Mouse (Mus musculus) frontal cortex, postnatal 14 days (tissue): ENCODE results near the gene Kif6.

Experiments
- DNase-seq, 2 experiments: peaks; one replicate each; pipeline ENCODE4 v3.0.0; 2022; ENCODE audit warnings: low spot score in 2 of 2

The Kif6 gene

DNA sequence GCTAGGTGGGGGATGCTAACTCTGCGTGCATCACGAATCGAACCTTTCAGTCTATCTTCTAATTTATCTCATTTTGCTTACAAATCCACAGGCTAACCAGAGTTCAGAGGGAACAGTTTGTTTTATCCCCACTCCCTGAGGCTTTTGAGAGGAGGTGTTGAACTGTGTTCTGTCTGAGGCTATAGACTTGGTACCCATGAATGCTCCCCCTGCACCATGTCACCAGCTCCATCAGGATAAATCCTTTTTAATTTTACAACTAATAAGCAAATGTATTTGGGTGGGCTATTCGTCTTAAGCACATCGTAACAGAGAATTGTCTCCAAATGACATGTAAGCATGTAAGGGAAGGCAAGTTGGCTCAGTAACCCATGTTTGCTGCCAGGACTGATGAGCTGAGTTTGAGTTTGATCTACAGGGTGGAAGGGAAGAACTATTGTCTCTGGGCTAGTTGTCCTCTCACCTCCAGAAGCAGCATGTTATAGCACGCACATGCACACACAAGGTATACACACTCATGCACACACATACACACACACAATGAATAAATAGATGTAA lies 122.4 kb downstream of the Kif6 start:
- DNase-seq: no peak

DNA sequence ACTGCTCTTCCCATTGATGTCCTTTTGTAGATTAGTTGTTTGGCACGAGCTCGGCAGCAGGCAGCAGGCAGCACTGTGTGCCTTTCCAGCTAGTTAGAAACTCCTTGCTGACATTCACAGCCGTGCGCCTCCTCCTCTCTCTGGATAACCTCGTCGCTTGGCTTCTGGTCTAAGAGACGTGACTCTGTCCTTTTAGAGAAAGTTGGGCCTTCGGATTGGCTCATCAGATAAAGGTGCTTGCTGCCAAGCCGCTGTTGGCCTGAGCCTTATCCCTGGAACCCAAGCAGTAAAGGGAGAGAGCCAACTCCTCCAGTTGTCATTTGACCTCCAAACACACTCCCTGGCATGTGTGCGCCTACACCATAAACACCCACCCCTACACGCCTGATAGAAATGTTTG lies 123.4 kb downstream of the Kif6 start:
- no peak for DNase-seq

DNA sequence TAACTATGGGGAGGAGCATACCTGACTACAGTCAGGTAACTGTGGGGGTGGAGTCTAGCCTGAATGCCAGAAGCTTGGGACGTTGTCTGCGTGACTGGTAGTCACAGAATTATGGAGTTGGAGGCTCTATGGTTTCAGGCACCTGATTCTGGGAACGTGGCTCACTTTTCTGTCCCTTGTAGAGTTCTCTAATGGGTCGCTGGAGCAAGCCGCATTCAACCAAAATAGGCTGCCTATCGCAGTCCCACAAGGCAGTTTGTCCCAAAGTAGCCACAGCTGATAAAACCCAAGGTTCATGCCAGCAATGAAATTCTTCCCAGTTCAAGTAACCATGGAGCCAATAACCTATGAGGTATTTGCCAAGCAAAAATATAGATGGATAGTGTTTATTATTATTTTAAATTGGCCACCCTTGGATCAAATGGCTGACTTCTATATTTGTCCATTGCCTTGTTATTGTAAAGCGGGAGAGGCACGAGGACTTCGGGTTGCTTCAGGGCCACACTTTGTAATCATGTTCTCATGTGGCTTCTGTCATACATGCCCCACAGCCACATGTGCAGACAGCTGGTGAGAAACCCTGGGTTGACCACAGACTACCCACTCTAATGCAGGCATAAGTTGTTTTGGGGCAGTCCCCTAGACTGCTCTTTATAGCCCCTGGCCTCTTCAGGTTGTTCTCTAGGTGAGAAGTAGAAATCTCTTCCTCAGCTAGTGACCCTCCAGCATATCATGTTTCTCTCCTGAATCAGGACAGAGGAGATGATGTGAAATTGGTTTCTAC lies 125.2 kb downstream of the Kif6 start:
- no peak for DNase-seq

DNA sequence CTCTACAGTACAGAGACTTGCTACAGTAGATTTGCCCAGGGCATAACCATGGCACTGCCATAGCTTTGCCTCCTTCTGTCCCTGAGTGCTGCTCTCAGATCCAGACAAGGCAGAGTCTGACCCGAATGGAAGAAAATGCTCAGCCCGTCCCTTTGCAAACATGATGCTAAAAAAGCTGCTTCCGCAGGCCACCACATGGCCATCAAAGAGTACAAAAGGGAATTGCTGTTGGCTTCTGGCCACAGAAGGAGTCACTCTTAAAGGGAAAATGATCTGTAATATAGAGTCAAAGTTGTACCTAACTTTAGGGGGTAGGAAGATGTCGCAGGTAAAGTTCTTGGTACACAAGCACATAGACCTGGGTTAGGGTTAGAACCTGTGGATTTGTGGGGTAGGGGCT lies 126.2 kb downstream of the Kif6 start:
- DNase-seq: no peak

DNA sequence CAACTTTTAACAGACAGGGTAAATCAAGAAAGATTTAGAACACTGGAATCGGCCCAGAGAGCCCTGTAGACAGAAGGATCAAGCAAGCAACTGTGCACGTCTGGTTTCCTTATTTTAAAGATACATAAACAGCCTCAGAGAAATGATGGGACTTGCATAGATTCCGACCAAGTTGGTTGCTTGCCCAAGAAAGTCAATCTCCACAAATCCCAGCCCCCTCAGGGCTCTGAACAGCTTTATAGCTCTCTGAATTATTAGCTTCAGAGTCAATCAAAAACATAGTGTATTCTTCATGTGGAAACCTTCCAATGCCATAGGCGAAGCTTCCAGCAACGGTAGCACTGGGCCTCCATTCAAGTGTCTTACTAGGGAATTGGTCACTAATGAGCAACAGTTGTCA lies 127.0 kb downstream of the Kif6 start:
- no peak for DNase-seq

DNA sequence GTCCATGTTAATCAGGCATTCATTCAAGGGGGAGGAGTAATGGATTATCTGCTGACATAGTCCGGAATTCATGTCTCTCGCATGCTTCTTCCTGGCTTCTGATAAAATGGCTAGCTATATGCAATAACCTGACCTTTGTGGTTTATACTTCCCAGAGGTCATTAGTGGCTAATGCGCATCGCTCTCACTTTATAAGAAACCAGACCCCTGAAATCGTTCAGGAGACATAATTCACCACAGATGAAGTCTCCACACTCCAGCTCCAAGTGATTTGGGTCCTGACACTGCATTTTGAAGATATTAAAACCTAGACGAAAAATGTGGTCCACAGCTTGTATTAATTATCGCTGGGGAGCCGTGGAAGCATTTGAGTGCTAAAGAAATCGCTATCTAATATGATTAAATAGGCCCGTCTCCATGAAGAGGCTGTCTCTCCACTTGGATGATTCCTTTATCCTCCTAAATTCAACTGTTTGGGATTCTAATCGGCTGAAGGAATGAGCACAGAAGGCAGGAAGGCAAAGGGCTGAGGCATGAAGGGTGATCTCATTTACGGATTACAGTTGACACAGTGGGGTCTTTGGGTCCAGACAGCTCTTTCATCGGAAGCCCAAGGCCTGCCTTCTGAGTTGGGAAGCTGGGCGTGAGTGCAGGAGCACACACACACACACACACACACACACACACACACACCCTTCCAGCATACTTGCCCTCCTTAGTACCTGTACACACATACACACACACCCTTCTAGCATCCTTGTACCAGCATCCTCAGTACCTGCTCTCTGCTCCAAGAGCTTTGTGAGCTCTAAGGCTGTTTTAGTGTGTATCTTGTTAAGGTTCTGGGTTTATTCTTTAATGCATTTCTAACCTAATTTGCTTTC lies 128.9 kb downstream of the Kif6 start:
- DNase-seq: no peak

DNA sequence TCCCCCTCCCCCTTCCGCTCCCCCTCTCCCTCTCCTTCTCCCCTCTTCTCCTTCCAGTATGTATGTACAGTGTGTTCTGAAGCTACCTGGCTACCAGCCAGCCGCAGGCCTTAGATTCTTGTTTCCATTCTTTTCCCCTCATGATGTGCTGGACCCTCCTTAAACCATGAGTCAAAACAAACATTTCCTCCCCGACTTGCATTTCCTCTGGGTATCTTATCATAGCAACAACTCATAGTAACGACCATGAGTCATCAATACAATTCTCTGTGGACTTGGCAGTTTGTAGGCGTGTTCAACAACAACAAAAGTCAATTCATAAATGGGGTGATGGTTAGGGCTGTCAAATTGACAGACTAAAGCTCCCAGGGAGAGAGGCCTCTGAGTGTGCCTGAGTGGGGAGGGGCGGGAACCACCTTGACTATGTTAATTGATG lies 136.0 kb downstream of the Kif6 start:
- no peak for DNase-seq

DNA sequence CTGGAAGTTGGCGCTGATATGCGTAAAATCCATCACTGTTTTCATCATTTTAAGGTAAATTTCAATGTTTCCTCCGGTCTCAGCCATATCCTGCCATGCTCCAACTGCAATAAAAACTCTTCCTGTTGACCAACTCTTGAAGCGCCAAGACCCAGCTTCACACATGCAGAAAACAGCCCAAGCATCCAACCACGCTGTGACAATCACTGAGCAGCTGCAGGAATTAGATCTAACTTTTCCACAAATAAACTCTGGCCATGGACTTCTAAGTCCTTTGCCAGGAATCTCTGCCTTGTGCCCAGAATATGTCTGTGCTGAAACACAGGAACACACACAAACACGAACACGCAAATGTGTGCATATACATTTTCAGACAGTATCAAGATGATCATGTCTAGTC lies 138.9 kb downstream of the Kif6 start:
- no peak for DNase-seq

DNA sequence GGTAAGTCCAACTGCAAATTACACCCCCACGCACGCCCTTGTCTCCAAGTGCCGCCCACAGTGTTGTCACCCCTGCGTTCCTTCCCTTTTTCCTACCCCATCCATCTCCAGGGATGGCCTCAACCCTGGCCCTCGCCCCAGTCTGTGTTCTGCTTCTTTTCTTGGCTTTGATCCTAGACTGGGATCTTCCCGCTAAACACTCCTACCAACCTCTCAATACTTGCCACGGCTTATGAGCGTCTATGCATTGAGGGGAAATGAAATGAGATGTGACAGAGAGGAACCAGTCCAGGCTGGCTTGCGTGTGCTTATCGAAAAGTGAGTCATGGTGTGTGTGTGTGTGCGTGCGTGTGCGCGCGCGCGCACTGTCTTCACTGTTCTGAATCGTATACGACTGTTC lies 141.9 kb downstream of the Kif6 start:
- no peak for DNase-seq

DNA sequence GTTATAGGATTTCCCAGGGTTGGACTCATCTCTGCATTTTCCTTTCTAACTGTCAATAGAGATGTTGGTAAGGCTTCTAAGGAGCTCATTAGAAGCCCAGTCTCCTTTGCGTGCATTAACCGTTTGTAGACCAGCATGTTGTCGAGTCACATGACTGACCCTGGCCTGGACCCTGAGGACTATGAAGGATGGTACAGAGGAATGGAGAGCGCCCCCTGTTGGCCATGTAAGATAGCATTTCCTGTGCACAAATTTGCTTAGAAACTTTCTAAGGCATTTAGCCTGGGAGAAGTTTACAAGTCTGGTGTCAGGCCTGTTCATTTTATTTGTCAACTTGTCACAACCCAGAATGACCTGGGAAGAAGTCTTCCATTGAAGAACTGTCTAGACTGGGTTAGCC lies 144.1 kb downstream of the Kif6 start:
- DNase-seq: no peak

DNA sequence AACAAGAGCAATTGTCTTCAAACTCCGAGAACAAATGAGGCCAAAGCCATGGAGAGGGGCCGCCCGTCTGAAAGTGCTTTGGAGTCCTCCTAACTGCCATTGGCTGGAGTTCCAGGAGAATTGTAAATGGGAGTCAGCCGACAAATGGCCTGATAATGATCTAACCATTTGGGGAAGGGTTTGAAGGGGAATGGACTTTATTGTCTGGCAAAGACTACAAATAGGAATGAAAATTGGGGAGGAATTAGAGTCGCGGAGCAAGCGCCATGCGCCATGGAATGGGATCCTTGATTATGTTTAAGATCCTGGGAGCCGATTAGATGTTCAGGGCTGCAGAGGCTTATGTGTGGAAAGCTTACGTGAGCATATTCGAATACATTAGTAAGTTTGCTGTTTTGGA lies 146.3 kb downstream of the Kif6 start:
- DNase-seq: no peak

DNA sequence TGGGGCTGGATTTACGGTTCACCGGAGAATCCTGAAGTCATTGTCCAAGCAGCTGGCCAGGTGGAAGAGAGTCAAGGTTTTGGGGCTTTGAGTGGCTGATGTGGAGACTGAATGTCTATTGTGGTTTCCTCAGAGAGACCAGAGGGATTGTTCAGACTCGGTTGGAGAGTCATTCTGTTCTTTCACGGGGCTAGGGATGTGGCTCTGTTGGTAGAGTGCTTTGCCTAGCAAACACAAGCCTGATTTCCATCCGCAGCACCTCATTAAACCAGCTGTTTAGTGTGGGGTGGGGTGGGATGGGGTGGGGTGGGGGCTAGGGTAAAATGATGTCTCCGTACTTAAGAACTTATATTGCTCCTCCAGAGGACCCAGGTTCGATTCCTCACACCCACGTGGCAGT lies 146.9 kb downstream of the Kif6 start:
- no peak for DNase-seq

DNA sequence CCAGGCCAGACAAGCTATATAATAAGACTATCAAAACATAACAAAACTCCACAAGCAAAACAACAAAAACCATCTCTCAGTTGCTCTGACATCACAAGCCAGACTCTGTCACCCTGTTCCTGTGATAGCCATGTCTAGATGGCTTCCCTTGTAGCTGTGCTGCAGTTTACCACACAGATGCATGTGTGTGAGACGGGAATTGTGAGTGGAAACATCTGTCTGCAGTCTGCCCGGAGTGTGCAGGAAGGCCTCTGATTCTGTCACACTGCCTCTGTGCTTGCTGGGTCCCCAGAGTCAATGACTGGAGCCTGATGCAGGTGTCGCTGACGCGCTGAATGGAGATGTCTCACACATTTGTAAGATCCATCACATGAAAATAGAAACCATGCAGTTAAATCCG lies 150.0 kb downstream of the Kif6 start:
- no peak for DNase-seq

DNA sequence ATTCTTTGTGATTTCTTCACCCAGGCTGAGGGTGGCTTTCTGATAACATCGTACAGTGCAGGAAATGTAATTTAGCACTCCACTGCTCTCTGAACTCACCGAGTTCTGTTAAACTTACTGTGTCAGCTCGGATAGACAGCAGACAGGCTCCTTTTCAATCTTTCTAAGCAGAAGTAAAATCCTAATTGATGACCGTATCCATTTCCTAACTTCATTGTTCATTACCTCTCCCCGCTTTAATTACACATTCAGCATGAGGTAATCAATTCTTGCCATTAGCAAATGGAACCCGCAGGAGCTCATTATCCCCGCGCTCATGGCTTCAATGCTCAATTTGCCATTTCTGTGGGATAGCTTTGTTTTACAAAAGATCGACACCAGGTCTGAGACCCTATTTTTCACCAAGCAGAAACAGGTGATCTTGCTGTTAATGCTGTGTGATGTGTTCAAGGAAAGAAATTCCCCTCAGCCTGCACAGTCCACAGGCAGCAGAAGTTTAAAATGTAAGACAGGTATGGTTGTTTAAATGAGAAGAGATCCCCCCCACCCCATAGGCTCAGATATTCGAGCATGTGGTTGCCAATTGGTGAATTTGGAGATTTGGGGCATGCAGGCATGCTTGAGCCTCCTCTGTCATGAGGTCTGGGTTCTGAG lies 152.9 kb downstream of the Kif6 start:
- no peak for DNase-seq

DNA sequence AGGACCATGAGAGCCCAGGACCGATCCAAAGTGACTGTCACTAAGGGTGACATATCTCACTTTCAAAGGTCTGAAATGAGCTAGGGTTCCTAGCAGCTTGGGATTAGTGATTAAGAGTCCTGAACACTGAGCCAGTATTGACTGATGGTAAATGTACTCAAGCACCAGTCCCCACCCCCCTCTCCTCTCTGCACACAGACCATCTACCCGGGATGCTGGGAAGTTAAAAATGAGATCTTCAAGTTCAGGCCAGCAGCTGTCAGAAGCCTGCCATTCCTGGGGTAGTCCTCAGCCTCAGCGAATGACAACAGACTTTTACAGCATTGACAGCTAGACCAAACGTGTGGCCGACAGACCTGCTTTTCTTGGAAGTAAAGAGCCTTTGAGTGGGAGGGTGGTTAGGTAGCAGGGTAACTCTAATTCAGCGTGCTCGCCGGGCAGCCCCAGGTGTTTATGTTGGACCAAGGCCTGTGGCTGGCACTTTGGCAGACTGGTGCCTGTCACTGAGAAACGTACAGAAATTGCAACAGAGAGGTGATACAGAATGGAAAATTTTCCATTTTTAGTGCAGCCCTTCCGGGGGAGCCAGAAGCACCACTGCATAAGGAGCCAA lies 156.9 kb downstream of the Kif6 start:
- DNase-seq: no peak

DNA sequence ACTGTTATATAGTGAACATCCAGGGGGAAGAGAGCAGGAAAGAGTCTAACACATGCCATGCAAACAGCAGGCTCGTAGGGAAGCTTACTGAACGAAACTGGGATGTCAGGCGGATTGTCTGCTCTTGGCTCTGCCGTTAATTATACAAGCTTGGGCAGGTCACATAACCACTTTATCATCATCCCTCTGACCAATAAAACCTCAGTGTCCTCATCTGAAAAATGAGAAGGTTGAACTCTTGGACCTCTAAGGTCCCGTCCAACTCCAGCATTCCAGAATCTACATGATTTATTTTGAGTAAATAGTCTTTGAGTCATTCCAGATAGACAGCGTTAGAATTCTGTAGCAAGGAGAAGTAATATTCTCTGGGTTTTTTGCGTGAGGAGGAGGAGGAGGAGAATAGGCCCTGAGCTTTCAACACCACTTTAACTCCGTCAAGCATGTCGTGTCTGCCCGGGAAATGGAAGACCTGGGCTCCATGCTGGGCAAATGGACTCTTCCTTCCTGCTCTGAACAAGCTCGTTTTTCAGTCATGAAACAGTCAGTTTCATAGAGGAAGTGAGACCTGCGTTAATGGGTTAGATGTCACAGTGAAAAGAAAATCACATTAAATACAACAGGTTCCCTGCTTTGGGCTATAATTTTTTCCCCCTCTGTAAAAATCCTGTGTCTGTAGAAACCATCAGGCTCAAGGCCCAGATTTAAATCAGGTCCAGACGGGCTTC lies 162.3 kb downstream of the Kif6 start:
- DNase-seq: no peak

DNA sequence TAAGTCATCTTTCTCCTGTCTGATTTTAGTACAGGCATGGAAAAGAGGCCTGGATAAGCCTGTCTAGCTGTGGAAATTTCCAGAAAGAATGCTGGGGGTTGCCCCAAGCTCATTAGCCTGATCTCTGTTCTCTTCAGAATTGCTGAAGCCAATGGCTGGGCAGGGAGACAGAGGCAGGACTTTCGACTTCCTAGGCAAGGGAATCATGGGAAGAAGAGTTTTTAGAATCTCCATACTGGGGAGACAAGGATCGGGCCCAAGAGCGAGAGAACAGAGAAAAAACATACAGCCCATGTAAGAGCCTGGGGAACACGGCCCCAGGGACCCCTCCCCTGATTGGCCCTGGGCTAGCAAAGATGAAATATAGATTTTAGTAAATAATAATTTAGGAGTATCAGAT lies 164.1 kb downstream of the Kif6 start:
- no peak for DNase-seq

DNA sequence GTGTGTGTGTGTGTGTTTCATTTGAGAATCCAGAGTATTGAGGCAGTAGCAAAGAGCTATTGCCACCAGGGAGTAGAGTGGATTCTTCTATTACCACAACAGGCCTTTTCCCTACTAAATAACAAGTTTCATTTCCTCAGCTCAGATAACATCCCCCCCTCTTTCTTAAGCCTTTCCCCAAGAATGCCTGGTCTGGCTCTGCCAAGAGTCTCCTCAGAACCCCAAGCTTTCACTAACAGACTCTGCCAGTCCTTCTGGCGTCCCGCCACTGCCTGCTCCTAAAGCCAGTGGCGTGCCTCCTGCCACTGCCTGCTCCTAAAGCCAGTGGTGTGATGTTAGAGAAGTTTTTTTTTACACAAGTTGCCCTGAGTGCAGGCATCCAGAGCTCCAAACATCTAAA lies 164.6 kb downstream of the Kif6 start:
- DNase-seq: no peak

DNA sequence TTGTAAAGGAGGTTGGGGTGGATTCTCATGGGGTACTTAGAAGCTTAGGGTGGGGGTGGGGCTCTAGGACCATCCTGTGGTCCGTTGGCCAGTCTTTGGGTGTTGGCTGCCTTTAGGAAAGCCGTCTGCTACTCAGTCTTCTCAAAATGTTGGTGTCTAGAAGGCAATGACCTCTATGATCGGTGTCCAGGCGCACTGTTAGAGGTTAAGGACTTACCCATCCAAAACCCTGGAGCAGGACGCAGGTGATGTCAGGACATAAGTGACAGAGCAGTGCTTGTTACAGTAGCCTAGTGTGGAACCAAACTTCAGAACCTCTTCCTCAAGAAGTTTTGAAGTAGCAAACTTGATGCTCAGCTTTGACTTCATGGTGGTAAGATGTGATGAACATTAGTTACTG lies 170.9 kb downstream of the Kif6 start:
- DNase-seq: no peak

DNA sequence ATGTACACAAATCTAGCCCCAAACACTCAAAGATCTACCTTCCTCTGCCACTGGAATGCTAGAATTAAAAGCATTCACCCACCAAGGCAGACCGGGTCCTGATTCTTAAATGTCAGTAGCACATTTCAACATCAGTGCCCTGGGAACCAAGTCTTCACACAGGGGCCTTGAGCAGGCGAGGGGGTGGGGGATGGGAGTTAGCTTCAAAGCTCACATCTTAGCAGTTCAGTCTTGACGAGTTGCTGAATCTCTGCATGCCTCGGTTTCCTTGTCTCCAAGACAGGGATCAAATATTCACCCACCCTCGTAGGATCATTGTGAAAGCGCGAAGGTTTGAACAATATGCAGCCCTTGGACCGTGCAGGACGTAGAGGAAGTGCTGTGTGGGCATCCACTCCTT lies 172.4 kb downstream of the Kif6 start:
- DNase-seq: no peak
